Mouse (Mus musculus): ENCODE measurements around the gene Mepce.

The Mepce gene

GRCm38 (mm10) chr5:137741023-137741931, 46.2 kb downstream of the Mepce start, which contains the start of gene Nyap1:
TSS of gene Nyap1 (minus strand) at chr5:137741607.
- DNase-seq (ENCODE audit: low read depth) = peak; percentile 78

GRCm38 (mm10) chr5:137740506-137740905, 46.9 kb downstream of the Mepce start:
- no peak for DNase-seq (ENCODE audit: low read depth)

GRCm38 (mm10) chr5:137739471-137739870, 48.0 kb downstream of the Mepce start:
- DNase-seq (ENCODE audit: low read depth) = no peak

- no peak for DNase-seq (ENCODE audit: low read depth)
Observed at GRCm38 (mm10) chr5:137738516-137738915, 48.9 kb downstream of the Mepce start.

DNA sequence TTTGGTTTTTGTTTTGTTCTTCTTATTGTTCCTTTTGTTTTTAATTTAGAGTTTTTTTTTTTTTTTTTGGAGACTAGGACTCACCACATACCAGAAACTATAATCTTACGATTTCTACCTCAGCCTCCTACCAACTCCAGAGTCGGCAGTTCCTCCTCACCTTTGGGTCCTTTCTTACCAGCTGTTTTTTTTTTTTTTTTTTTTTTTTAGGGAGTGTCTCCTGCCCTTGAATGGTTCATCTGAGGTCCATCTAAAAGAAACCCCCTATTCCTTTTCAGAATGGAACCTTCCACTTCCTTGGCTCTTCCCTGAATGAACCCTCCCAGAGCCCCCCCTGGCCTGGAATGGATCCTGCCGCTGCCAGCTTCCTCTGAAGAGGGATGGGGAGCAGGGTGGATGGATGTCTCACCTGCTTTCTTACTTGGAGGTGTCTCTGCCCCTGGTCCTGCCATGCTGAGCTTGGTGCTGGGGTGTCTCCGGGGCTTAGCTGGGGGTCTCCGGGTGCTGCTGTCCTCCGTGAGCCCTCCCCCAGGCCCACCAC, 50.0 kb downstream of the Mepce start:
- DNase-seq (ENCODE audit: low read depth) = no peak

DNA sequence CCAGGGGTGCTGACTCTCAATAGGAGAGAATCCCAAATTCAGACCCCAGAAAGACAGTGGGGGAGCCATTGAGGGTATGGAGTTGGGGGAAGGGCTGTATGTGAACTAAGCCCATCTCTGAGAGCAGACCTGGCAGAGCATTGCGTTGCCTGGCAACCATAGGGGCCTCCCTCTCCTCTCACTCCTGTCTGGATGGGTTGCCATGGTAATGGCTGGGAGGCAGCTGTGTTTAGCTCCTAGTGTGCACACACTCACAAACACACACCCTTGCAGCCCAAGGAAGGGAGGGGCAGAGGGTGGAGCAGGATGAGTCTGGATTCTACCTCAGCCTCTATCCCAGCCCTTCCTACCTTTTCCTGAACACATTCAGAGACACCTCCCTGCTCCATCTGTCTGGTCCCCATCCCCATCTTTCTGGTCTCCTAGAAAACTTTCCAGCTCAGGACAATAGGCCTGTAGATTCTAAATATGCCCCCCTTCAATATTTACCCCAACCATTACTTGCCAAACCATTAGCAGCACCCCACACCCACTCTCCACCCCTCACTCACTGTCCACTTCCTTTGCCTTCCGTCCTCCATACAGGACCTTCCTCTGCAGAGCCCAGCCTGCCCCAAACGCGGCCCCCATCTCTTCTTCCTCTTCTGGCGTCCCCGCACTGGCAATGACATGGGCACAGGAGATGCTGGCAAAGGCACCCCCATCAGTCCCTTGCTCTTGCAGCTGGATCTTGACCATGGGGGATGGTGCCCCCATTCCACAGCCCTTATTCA, 53.0 kb downstream of the Mepce start:
- DNase-seq (ENCODE audit: low read depth) = no peak

DNA sequence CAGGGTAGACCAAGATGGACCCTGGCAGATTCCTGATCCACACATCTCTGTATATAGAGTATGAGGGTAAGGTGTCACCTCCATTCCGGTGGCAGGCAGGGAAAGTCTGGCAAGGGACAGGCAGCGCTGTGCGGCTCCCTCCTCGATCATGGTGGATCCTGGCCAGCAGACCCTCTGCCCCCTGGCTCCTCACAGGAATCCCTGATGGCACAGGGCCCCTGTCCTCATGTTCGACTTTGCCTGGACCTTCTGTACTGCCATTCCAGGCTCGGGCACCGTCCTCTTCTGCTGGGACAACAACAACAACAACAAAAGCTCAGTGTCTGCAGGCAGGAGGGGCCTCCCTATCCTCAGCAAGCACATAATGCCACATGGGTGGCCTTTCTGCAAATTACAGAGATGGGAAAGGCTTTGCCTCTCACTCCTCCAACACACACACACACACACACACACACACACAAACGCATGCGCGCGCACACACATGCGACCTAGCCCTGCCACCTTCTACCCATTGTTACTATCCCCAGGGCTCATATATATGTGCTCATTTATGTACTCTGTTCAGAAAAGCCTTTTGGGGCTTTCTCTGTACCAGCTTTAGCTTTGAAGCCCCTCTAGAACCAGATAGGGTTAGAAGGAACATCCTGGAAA, 53.7 kb downstream of the Mepce start:
- no peak for DNase-seq (ENCODE audit: low read depth)
